Mouse (Mus musculus) liver, postnatal 0 days (tissue): ENCODE data around the gene Ubl3.

Experiments used
- CTCF ChIP-seq: sonication (generic); IDR thresholded peaks from 2 replicates; pipeline ENCODE4 v1.5.1; 2016; ENCODE audit warnings: antibody characterized with exemption, low read depth
- EP300 ChIP-seq: IDR thresholded peaks from 2 replicates; pipeline ENCODE4 v1.6.1; 2016; ENCODE audit warnings: antibody characterized with exemption, low read depth, mild to moderate bottlenecking

DNA sequence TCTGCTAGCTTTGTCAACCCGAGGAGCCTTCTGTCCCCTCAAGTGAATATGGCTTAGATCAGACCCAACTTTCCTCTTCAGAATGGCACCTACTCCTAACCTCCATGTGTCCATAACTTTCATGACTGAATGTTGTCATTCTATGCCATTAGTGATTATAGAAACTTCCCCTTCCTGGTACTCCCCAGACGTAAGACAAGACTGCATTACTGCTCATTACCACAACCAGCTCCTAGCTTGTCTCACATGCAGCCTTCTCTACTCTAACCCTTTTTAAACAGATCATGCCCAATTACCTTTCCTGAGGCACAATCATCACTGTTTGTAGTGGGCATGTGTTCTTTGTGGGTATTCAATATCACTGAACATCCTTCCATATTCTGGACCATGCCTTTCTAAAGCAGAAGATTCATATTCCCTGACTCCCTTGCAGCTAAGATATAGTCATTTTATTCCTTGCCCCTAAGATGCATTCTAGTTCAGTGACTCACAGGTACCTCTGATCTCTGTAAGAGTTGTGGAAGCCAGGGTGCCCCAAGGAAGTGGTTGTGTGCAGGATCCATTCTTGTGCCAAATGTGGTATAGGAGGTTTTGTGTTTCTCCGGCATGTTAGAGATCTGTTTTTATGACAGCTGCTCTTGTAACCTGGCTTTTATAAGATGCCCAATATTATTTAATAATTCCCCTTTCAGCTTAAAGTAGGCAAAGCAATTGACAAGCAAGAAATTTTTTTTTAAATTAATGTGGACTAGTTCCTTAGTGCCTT, 42.3 kb upstream of the Ubl3 start:
- TF ChIP-seq CTCF = no peak
- no peak for TF ChIP-seq EP300
